ENCODE assay signal across 10 mouse cellular contexts in the genomic region with DNA sequence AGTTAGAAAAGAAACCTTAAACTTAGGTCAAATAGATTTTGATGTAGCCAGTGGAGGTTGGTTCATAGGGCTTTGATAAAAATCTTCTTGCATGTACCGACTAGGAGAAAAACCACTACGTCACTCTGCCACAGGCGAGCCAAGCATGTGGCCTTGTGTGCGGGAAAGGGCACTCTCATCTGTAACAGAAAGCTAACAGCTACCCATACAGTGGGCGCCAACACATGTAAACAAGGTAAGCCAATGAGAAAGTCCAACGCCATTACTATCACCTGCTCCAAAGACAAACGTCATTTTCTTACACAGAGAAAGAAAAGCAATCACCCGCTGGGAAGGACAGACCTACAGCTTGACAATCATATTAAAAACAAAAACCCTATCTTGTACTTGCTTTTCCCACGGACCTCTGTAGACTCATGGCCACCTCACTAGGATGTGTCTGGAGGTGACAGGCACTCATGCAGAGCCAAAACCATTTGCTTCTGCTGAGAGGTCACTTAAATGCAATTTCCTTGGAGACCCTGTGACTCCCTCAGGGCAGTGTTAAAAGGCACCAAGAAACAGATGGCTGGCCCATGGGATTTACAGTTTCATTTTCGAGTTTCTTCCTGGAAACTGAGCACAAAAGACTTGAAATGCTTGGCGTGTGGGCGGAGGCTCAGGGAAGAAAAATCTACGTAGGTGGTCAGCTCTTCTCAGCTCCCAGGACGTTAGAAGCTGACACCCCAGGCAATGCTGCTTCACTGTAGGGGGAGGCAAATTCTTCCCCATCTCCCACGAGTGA.
DNase-seq lines count a peak whose midpoint lies in the region; ATAC-seq and TF ChIP-seq lines count a peak whose summit lies in the region.
"Had no signal": no experiment of that assay in that cellular context is flagged by ENCODE, and none has a peak within 500 bp of the region (broad histone marks: within the 10 kb centered on the region; RNA-seq: fewer than 3 reads in every experiment).

No protein-coding gene starts in this region.

- intact Hi-C loops in heart, postnatal 25 days (cut with DNase I) = no loop called here
- intact Hi-C loops in left cerebral cortex, adult 2 months (cut with DNase I) = no loop called here

- TF ChIP-seq CTCF in left cerebral cortex, adult 2 months (IDR thresholded peaks at IDR 0.05) = no peak

- peak; percentile 94 for DNase-seq in heart, adult 11 months
- DNase-seq in heart, postnatal 25 days (ENCODE audit: low spot score) = no peak
- peak; percentile 78 for DNase-seq in right cerebral cortex, adult 18-20 months
- DNase-seq in right cerebral cortex, postnatal 4 days = no peak
- DNase-seq in left cerebral cortex, adult 2 months (ENCODE audit: extremely low spot score in 1 of 2, low spot score in 2 of 2) = peak; percentile 47 to 53
- DNase-seq in forebrain, embryonic 11.5 days (ENCODE audit: low spot score) = no peak
- DNase-seq in gastrocnemius, adult 18-20 months (ENCODE audit: low spot score) = no peak
- DNase-seq in urinary bladder, adult 2 months (ENCODE audit: low spot score) = no peak
- DNase-seq: lung, embryonic 14.5 days; spleen, adult 18-20 months had no signal

- no peak overlapping the region for H3K27ac ChIP-seq in left cerebral cortex, adult 2 months
- H3K27ac ChIP-seq in forebrain, embryonic 11.5 days (ENCODE audit: low read depth, low read length) = no peak overlapping the region

- H3K4me1 ChIP-seq in forebrain, embryonic 11.5 days (replicated peaks; ENCODE audit: control insufficient read depth, insufficient read depth, low read length) = no peaks in the 10 kb centered on the region

- H3K4me3 ChIP-seq in left cerebral cortex, adult 2 months = no peak overlapping the region
- H3K4me3 ChIP-seq in forebrain, embryonic 11.5 days (ENCODE audit: low read depth, low read length) = no peak overlapping the region

- no peak overlapping the region for H3K4me2 ChIP-seq in forebrain, embryonic 11.5 days (ENCODE audit: low read depth, low read length, severe bottlenecking)
- H3K4me2 ChIP-seq: lung, embryonic 14.5 days had no signal

- no peaks in the 10 kb centered on the region; the same call in 1 of the 2 replicates for H3K36me3 ChIP-seq in forebrain, embryonic 11.5 days (ENCODE audit: control insufficient read depth, insufficient read depth, low read length)

- no peaks in the 10 kb centered on the region for H3K27me3 ChIP-seq in forebrain, embryonic 11.5 days (ENCODE audit: control insufficient read depth, insufficient read depth, low read length)

- ATAC-seq in forebrain, embryonic 11.5 days (replicated peaks; ENCODE audit: low FRiP score) = no peak

- WGBS in forebrain, embryonic 11.5 days = 75% methylated on average over 15 of the region's 15 CpGs

- no peak overlapping the region for H3K9ac ChIP-seq in forebrain, embryonic 11.5 days (ENCODE audit: low read length)
- H3K9ac ChIP-seq: lung, embryonic 14.5 days had no signal

- no peaks in the 10 kb centered on the region for H3K9me3 ChIP-seq in forebrain, embryonic 11.5 days (ENCODE audit: control insufficient read depth, low read length)

Comparison
In these comparisons a context has a peak if more than half of its experiments do, and no peak if none do; other contexts are left out.
1. DNase-seq: peak in heart, adult 11 months (single experiment), right cerebral cortex, adult 18-20 months (single experiment) and left cerebral cortex, adult 2 months (2 of 2); none in heart, postnatal 25 days (single experiment), right cerebral cortex, postnatal 4 days (single experiment), forebrain, embryonic 11.5 days (single experiment), gastrocnemius, adult 18-20 months (single experiment) and urinary bladder, adult 2 months (single experiment).